17 mouse cellular contexts compared by ENCODE assay signal in the genomic region with DNA sequence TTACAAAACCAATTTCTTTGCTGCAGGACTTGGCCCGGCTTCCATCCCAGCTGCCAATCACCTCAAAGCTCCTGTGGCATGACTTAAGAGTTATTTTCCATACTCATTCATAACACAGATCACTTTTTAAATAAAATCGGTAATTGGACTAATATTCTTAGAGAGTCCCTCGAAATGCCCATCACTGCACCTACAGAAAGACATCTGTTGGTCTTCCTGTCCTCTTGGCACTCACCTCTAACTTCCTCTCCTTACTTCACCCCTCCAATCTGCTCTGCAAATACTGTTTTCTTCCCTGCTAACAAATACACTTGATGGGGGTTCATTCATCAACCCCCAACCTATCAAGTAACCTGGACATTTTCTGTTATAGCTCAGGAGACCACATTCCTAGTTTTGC. TPM values are rescaled to one million over a fixed set of nuclear protein-coding genes. Genes with fewer than 3 reads are reported as not detected.
DNase-seq lines count a peak whose midpoint lies in the region; ATAC-seq and TF ChIP-seq lines count a peak whose summit lies in the region.
"Had no signal": no experiment of that assay in that cellular context is flagged by ENCODE, and none has a peak within 500 bp of the region (broad histone marks: within the 10 kb centered on the region; RNA-seq: fewer than 3 reads in every experiment).

No protein-coding gene starts in this region.

- peak overlapping the region; percentile 62; the same call in 1 of the 2 replicates for H3K27ac ChIP-seq in cerebellum, adult 2 months (ENCODE audit: insufficient read depth, low read length)
- no peak overlapping the region for H3K27ac ChIP-seq in heart, embryonic 13.5 days (replicated peaks)
- peak overlapping the region; percentile 26; the same call in 1 of the 2 replicates for H3K27ac ChIP-seq in lung, postnatal 0 days (ENCODE audit: low read length)
- H3K27ac ChIP-seq: embryonic facial prominence, embryonic 12.5 days; forebrain, embryonic 10.5 days; hindbrain, embryonic 13.5 days; neural tube, embryonic 15.5 days had no signal

- H3K4me1 ChIP-seq in cerebellum, adult 2 months (ENCODE audit: control insufficient read depth, insufficient read depth, low read length), result peaks cover 58% of the 10 kb centered on the region
- H3K4me1 ChIP-seq in heart, embryonic 13.5 days, result peaks cover 84% of the 10 kb centered on the region
- H3K4me1 ChIP-seq in lung, postnatal 0 days (ENCODE audit: insufficient read depth, low read depth, low read length), result peaks cover 57% of the 10 kb centered on the region

- TF ChIP-seq CTCF in cerebellum, adult 2 months (IDR thresholded peaks at IDR 0.05; ENCODE audit: borderline replicate concordance, insufficient read depth, low read depth, low read length), result no peak
- no peak for TF ChIP-seq CTCF in lung, postnatal 0 days (IDR thresholded peaks at IDR 0.05)

- no peaks in the 10 kb centered on the region for H3K36me3 ChIP-seq in heart, embryonic 13.5 days
- H3K36me3 ChIP-seq in lung, postnatal 0 days (ENCODE audit: insufficient read depth, low read length), result no peaks in the 10 kb centered on the region
- H3K36me3 ChIP-seq: embryonic facial prominence, embryonic 12.5 days; forebrain, embryonic 10.5 days; hindbrain, embryonic 13.5 days; neural tube, embryonic 15.5 days had no signal

- no peaks in the 10 kb centered on the region for H3K9me3 ChIP-seq in heart, embryonic 13.5 days
- H3K9me3 ChIP-seq in lung, postnatal 0 days (ENCODE audit: low read length), result no peaks in the 10 kb centered on the region
- H3K9me3 ChIP-seq: embryonic facial prominence, embryonic 12.5 days; forebrain, embryonic 10.5 days; G1E; hindbrain, embryonic 13.5 days; neural tube, embryonic 15.5 days had no signal

- peak overlapping the region; percentile 14 for H3K4me2 ChIP-seq in heart, embryonic 13.5 days
- no peak overlapping the region for H3K4me2 ChIP-seq in lung, postnatal 0 days (replicated peaks; ENCODE audit: low read depth, low read length)
- H3K4me2 ChIP-seq: embryonic facial prominence, embryonic 12.5 days; hindbrain, embryonic 13.5 days; lung, embryonic 14.5 days; neural tube, embryonic 15.5 days had no signal

- WGBS in cerebellum, adult 2 months, result 24% methylated on average over 3 of the region's 3 CpGs
- WGBS in heart, embryonic 13.5 days, result 89% methylated on average over 3 of the region's 3 CpGs
- 81% methylated on average over 3 of the region's 3 CpGs for WGBS in lung, postnatal 0 days

- ATAC-seq in heart, embryonic 13.5 days (ENCODE audit: extremely low read depth, insufficient number of reproducible peaks, low FRiP score, low TSS enrichment), result no peak
- ATAC-seq in lung, postnatal 0 days, result no peak
- no peak for ATAC-seq in erythroid progenitor cell, adult 5-6 weeks (replicated peaks; ENCODE audit: low FRiP score, poor library complexity, severe bottlenecking)
- ATAC-seq: inflammation-experienced regulatory T-cells, adult 6 months; midbrain, embryonic 16.5 days had no signal

- TF ChIP-seq POLR2A in cerebellum, adult 2 months (IDR thresholded peaks at IDR 0.05; ENCODE audit: borderline replicate concordance, insufficient read depth, low read length), result no peak

- H3K4me3 ChIP-seq in cerebellum, adult 2 months (replicated peaks; ENCODE audit: insufficient read depth, low read depth, low read length), result no peak overlapping the region
- H3K4me3 ChIP-seq in heart, embryonic 13.5 days, result no peak overlapping the region
- H3K4me3 ChIP-seq in lung, postnatal 0 days (ENCODE audit: low read depth, low read length), result no peak overlapping the region
- H3K4me3 ChIP-seq: embryonic facial prominence, embryonic 12.5 days; forebrain, embryonic 10.5 days; hindbrain, embryonic 13.5 days; neural tube, embryonic 15.5 days had no signal

- no peaks in the 10 kb centered on the region for H3K27me3 ChIP-seq in cerebellum, adult 2 months (ENCODE audit: control insufficient read depth, insufficient read depth, low read length)
- no peaks in the 10 kb centered on the region for H3K27me3 ChIP-seq in heart, embryonic 13.5 days (replicated peaks)
- H3K27me3 ChIP-seq in lung, postnatal 0 days (replicated peaks; ENCODE audit: insufficient read depth, low read length), result no peaks in the 10 kb centered on the region
- H3K27me3 ChIP-seq: embryonic facial prominence, embryonic 12.5 days; hindbrain, embryonic 13.5 days; neural tube, embryonic 15.5 days had no signal

- TF ChIP-seq EP300 in lung, postnatal 0 days (IDR thresholded peaks at IDR 0.05), result no peak

- DNase-seq in cerebellum, adult 2 months, result peak in 1 of 2 experiments; percentile 60
- DNase-seq in cerebellum, adult 18-20 months, result no peak
- no peak for DNase-seq in heart, postnatal 10 days
- no peak for DNase-seq in lung, postnatal 0 days (ENCODE audit: low spot score)
- no peak for DNase-seq in lung, postnatal 25 days (ENCODE audit: low spot score)
- no peak for DNase-seq in B cell, adult 2 months
- DNase-seq: thymus, postnatal 25 days had no signal

- H3K9ac ChIP-seq in heart, embryonic 13.5 days, result no peak overlapping the region
- H3K9ac ChIP-seq in lung, postnatal 0 days (replicated peaks; ENCODE audit: low read depth), result no peak overlapping the region
- H3K9ac ChIP-seq: embryonic facial prominence, embryonic 12.5 days; hindbrain, embryonic 13.5 days; lung, embryonic 14.5 days; neural tube, embryonic 15.5 days had no signal

- intact Hi-C loops in heart, postnatal 10 days (cut with DNase I), result loop anchor here (2.0 kb wide), 1 partner anchor 31 kb away; a partner anchor contains a TSS

RNA-seq across cellular contexts. Expression of a gene that starts 30.9 kb away (rescaled TPM):
- 50.5 and 59.9 TPM in 2 replicates for polyA plus RNA-seq in cerebellum, adult 2 months (2012; rRNA removed)
- 4.4 and 4.8 TPM in 2 replicates for polyA plus RNA-seq in heart, embryonic 13.5 days (2015; fragmentation: Nextera tagmentation; extraction: Ambion mirVana)
- 10 to 100 TPM; 44.1 to 68.3 TPM for total RNA-seq in heart, postnatal 10 days (2021)
- polyA plus RNA-seq in lung, postnatal 0 days (2015; fragmentation: Nextera tagmentation; extraction: Ambion mirVana), result 15.2 and 22.9 TPM in 2 replicates
- total RNA-seq in erythroid progenitor cell, adult 5-6 weeks (2015; ENCODE audit: low replicate concordance), result 112 and 118 TPM in 2 replicates
- total RNA-seq in erythroid progenitor cell, adult 5-6 weeks (2017; ENCODE audit: low replicate concordance), result 181 and 233 TPM in 2 replicates
